Mouse (Mus musculus): ENCODE data around the gene 4930402F06Rik.

The 4930402F06Rik gene

DNA sequence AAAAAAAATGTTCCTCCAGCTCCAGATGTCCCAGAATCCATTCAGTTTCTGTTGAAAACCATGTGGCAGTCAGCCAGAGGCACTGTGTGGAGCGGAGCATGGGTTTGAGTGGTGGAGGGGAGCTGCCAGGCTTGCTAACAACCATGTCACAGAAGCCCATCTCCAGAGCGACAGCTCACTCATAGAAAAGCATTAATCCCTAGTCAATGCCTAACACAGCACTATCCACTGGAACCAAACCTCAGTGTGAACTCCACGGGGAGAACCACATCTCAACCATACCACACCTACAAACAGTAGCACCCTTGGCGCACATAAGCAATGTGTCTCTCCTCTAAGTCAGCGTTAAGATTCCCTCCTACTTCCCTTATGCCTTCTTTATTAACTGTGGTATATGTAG is at the start of gene 4930402F06Rik:
TSS of gene 4930402F06Rik (minus strand) at position 80 of the 400 bp plus-strand sequence.
- no peak for DNase-seq

DNA sequence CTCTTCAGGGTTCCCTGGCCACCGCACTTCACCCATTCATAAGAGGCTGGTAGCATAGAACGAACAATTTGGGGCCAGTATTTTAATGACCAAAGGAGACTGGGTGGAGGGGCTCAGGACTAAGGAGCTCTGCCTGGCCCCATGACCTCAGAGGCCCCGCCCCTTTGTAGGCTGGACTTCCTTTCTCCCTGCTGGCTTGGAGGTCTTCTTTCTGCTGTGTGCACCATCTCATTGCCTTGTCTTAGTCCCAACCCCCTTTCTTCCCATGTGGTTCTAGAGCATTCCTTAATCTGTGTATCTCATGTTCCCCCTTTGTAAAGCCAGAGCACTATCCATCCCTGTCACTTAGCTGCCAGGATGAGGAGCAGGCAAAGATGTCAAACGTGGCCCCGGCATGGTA is 49.3 kb upstream of the 4930402F06Rik start:
- peak; percentile 68 for DNase-seq

DNA sequence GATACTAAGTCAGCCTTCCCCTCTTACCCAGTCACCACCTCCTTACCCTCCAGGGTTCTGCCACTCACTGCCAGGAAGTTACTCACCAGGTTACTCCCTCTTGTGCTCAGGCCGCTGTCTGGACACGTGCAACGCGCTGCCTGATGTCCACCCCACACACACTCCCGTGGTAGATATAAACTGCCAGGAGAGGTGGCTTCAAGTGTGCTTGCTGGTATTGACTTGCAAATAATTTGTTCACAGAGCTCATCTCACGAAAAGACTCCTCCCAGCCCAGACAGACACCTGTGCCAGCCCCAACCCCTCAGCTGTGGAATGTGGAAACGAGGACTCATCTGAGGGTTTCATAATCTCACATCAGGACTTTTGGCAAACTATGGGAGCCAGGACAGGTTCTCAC is 48.6 kb upstream of the 4930402F06Rik start:
- peak; percentile 38 for DNase-seq

DNA sequence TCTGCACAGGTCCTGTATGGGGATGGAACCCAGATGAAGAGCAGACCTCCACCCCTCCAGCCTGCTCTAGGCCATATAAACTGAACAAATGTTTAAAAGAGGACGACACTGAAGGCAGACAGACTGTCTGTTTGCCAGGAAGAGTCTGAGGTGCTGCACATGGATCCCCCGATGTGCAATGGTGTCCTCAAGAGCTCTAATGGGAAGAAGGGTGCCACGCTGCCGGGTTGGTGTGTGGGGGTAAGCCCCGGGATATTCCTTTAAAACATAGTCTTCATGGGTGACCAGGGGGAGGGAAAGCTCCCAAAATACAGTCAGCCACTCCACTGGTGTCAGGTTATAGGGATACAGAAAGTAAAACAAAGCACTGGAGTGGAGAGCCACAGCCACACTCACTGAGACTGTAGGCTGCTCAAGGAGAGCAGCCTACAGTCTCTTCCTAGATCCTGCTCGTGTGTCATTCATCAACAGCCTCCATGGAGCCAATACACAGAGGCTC is 47.8 kb upstream of the 4930402F06Rik start:
- no peak for DNase-seq

DNA sequence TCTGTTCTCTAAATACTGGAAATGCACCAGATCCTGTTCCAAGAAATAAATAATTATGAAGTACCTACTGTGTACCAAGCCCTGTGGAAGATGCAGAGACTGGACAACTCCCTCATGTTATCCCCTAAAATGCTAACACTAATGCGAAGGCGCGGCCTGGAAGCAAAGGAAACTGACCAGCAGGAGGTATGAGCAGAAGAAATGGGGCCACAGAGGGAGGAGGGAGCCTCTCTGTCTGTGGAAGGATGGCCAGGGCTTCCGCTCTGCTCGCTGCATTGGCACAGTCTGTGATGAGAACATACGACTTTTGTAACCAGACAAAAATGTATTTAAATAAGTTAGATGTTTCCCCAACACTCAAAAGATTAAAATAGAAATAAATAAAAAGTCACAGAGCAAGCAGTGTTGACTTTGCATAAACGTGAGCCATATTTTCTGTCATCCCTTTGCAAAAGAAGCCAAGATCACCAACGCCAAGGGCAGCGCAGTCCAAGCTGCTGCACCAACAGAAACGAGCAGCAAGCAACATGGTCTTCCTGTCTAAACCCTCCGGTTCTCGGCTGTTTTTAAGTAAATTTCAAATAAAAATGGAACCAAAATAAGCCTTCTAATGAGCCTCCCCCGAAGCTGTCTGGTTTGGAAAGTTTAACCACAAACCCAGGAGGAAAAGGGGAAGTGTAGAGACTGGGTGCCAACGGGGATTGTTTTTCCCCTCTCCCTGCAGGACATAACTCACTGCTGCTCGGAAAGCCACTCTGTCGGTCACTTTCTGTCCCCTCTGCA is 47.2 kb upstream of the 4930402F06Rik start:
- no peak for DNase-seq

DNA sequence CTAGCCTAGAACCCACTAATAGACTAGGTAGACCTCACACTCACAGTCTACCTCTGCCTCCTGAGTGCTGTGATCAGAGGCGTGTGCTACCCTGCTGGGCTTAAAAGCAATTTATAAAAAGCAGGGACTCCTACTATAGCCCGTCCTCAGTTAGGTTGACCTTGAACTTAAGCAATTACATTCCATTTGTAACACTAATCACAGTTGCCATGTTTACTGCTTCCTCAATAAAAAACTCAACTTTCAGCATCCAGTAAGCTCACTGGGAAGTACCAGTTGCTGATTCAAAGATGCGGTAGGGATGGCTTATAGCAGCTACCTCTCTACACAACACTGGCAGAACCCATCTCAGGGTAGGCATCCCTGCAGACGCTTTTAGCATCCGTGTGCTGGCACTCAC is 46.4 kb upstream of the 4930402F06Rik start:
- no peak for DNase-seq

DNA sequence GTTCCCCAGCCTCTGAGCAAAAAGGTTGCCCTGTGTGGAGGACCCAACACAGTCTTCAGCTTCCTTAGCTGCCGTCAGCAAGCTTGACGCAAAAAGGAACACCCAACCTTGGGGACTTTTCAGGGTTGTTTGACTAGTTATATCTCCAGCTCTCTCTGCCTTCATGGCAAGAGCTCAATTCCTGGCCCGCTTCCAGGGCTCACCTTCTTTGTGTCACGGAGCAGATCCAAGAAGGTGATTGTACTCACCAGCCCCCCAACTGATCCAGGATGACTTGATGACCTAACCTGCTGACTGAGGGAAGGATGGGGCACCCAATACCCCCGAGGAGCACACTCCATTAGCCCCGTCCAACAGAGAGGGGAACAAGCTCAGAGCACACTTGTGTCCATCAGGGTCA is 45.1 kb upstream of the 4930402F06Rik start:
- DNase-seq, result no peak

DNA sequence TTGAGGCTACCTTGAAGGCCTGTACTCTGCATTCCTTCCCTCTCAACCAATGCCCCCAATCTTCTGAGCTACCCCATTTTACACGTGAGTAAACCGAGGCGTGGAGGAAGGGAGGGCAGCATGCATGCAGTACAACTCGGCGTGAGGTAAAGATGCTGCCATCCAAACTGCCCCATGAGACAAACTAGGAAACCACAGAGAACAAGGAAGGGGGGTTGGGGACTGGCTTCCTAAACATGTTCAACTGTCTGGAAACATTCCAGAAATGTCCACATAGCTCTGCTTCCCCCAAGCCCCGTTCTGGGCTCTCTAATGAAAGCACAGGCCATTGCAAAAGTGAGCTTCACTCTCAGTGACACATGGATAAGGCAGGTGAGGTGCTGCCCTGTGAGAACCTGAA is 44.4 kb upstream of the 4930402F06Rik start:
- no peak for DNase-seq

DNA sequence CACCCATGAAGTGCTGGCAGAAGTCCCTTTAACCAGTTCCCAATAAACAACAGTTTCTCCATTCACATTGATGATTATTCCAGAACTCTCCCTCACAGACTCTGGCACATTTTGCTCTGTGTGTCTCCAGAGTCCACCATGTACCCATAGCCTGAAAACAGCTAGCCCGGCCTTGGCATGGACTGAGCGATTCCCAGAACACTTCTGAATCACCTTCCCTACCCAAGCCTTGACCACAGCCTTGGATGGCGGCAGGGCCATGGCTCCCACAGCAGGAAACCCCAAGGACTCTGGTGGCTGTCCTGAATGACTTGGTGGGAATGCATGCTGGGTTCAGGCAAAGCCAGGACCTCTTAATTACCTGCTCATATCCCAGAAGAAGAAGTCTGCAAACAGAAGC is 43.5 kb upstream of the 4930402F06Rik start:
- no peak for DNase-seq

DNA sequence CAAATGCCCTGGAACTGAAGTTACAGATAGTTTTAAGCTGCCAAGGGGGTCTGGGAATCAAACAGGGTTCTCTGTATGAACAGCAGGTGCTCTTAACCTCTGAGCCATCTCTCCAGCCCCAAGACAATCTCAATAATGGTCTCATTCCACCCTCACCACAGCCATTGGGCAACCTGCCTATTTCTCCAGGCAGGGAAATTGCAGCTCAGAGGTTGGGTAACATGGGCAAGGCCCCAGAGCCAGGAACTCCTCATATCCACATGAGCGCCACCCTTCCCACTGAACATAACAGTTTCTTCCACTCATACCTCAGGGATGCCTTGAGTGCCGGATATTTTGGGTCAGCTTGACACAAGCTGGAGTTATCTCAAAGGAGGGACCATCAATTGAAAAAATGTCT is 40.8 kb upstream of the 4930402F06Rik start:
- no peak for DNase-seq

DNA sequence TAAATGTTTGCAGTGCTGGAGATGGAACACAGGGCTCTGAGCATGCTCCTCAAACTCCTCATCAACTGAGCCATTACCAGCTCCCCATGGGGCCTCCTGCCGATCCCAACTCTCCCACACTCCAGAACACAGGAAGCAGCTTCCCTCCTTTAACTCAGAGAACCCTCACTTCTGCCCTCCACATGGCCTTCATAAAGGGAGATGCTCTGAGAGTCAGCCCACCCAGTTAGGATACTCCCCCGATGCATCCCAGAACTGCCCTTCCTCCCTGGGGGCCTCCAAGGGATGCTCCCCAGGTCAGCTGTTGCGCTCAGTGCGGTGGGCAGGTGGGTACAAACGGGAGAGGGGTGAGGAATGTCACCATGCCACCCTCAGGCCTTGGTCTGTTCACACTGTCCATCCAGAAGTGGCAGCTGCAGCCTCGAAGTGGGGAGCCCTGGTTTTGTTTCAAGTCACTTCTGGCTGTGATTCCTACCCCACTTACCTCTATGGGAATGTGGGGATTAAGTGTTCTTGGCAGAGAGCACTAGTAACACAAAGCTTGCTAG is 37.7 kb upstream of the 4930402F06Rik start:
- no peak for DNase-seq

DNA sequence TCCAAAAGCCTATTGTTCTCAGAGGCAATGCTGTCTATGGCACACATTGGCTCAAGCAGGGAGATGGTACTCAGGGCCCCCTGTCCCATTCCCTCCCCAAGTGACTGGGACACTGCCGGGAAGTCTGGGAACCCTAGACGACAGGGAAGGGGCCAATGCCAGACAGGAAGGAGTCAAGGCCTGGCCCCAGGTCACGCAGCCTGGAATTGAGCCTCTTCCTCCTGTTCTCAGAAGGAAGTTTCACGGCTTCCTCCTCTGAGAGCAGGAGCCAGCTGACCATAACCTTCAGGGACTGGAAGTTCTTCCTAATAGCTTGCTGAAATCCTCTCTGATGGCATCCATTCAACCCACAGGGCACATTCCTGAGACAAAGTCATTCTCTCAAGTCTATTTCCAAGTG is 36.5 kb upstream of the 4930402F06Rik start:
- no peak for DNase-seq

DNA sequence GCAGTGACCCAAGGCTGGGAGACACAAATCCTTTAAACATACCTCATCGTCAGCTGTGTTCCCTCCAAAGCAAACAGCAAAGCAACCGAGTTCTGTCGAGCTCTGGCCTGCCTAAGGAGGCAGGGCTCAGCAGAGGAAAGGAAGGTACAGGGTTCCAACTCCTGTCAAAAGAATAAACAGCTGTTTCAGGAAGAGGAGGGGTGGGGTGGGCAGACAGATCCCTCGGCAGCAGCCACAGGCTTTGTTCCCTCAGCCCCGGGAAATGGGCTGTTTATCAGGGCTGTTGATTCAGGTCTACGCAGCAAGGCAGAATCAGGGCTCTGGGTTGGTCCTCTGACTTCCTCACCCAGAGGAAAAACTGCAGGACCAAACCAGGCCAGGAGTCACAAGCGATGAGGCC is 35.5 kb upstream of the 4930402F06Rik start:
- no peak for DNase-seq

DNA sequence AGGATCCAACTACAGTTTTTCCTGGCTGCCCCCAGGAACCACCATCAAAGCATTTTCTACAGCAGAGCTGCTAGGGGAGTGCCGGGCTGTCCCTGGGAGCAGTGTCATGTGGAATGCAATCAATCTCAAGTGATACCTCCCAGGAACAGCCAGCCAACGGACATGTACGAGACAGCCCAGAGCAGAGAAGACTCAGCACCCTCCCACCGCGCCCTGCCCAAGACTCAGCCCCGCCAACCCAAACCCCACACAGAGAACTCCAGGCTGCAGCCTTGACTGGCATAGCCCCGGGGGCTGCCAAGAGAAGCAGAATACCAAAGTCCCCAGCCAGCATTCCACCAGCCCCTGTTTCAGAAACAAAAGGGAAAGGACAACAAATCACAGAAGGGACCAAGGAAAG is 35.0 kb upstream of the 4930402F06Rik start:
- no peak for DNase-seq

DNA sequence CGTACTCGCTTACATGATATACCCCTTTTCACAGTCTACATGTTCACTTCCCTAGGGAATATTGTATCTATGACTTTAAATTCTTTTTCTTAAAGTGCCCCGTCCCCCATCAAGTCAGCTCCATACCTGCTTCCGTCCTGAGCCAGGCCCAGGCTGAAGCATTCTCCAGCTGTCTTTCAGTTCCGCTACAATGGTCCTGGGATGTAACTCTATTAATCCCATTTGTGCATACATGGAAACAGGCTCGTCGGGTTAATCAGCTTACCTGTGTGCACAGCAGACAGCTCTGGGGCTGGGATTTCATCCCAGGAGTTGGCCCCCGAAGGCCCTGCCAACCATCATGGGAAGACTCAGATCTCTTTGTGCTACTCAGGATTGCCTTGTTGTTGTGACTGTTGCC is 33.8 kb upstream of the 4930402F06Rik start:
- no peak for DNase-seq

DNA sequence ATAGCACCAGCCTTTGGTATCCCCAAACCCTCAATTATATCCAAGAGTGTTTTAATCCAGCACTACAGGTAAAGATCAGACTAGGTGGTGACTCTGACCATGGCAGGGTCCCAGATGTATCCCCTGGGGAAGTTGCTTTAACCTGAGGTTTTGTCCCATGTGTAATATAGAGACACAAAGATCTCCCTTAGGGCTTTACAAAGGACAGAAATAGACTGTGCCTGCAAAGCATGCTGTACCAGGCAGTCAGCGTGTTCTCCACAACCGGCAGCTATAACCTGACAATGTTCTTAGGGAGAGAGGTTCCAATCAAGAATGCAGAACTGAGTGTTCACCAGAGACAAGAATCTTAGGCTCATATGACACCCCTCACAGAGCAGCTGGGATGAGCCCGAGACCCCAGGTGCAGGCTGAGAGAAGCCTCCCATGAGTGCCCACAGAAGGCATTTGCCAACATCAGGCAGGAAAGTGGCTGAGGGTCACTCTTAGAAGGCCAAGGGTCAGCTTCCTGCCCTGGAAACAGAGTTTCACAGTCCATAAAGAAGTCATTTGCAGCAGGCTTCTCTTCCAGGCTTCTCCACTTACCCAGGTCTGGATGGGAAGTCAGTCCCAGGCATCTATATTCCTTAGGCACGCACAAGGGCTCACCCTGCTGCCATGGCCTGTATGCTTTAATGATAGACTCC is 31.8 kb upstream of the 4930402F06Rik start:
- DNase-seq, result no peak

DNA sequence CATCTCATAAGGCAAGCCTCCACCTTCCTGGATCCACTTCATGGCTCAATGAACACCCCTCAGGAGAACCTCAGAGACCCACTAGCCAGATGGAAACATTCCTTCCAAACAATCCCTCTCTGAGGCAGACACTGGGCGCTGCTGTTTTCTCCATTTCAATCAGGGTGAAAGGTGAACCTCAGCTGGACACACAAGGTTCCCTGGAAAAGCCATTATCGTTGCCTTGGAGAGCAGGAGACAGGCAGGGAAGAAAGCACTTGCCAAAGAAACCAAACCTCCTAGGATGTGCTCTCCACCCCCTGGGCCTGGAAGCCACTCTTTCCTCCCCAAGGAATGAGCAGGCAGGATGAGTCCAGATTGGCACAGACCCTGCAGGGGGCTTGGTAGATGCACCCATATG is 30.6 kb upstream of the 4930402F06Rik start:
- no peak for DNase-seq

DNA sequence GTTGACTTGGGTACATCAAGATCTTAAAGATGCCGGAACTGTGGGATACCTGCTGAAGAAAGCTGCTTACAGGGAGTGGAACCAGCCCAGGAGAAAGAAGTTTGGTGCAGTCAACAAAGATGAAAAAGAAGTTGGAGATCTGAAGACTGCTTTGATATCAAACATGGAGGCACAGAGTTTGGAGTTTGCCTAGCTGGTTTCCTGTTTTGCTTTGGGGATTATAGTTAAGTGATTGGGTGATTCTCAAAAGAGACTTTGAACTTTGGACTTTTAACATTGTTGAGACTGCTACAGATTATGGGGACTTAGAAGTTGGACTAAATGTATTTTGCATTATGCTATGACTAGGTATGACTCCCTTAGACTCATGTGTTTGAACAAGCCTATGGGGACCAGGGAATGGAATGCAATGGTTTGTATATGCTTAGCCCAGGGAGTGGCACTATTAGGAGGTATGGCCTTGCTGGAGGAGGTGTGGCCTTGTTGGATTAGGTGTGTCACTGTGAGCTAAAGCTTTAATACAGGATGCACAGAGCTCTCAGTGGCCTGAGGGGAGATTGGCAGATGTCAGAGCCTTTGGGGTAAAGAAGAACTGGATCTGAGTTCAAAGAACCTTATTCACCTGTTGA is 26.9 kb upstream of the 4930402F06Rik start:
- no peak for DNase-seq

DNA sequence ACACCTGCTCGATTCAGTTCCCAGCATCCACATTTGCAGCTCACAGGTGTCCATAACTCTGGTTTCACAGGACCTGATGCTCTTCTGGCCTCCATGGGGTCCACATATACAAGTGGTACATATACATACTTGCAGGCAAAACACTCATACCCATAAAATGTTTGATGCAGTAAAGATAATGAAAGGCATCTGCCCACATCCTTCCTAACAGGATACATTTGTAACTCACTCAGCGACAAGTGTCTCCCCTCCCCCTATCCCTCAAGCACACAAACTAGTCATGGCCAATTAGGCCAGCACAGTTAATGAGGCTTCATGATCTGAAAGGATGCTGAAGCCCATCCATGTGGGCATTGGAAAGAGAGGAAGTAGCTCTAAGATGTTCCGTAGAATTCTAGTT is 25.4 kb upstream of the 4930402F06Rik start:
- no peak for DNase-seq

DNA sequence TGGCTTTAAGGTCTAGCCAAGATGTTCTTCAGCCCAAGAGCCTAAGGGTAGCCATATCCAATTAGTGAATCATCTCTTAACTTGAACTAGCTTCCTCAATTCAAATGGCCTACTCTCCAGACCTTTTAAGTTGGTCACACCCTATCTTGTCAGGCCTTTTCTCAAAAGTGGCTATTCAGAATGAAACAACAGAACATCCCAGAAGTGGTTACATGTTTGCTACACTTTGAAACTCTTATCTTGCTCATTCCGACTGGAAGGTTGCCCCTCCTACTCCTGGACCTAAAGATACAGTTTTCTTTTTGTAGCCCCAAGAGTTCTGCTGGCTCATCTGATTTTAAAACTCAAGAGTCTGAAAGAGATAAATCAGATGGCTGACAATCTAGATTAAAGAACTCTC is 23.7 kb upstream of the 4930402F06Rik start:
- DNase-seq, result no peak

DNA sequence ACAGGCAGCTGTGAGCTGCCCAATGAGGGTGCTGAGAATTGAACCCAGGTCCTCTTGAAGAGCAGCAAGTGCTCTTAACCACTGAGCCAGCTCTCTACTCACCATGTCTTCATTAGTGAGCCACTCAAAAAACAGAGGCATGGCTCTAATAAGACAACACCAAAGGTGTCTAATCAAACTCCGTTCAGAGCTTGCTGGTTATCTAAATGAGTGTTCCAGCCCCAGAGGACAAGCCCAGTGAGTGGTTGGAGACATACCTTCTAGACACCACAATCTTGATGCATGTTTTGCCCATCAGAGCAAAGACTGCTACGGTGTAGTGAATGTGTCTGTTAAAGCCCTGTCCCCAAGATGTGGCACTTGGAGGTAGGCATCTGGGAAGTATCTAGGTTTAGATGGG is 22.7 kb upstream of the 4930402F06Rik start:
- no peak for DNase-seq

DNA sequence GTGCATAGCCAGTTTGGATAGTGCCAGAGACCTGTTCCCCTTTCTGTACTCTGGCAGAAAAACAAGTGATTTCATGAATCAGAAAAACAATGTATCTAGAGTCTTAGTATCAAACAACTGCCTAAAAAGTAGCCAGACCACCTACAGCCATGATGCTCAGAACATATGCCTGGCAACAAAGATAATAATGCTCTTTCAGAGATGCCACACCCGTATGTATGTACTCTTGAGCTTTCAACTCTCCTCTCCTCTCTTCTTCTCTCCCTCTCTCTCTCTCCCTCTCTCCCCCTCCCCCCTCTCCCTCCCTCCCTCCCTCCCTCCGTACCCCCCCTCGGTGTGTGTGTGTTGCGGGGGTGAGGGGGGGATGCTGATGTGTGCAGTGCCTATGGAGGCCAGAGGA is 22.3 kb upstream of the 4930402F06Rik start:
- DNase-seq, result no peak

DNA sequence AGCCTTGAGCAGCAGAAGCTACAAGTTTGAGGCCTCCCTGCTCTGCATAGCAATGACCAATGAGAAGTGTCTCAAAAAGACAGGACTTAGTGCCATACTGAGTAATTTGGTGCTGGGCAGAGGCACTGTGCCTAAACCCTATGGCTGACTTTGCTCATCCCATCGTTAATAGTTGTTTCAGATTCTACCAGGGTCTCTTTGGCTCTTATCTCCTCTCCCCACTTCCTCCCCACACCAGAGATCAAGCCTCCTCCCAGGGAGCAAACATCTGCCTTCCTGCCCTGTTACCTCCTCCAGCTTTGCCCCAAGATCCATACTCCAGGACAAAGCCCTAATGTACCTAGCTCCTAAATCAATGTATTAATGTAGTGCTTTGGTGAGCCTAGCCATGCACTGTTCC is 20.3 kb upstream of the 4930402F06Rik start:
- DNase-seq, result no peak

DNA sequence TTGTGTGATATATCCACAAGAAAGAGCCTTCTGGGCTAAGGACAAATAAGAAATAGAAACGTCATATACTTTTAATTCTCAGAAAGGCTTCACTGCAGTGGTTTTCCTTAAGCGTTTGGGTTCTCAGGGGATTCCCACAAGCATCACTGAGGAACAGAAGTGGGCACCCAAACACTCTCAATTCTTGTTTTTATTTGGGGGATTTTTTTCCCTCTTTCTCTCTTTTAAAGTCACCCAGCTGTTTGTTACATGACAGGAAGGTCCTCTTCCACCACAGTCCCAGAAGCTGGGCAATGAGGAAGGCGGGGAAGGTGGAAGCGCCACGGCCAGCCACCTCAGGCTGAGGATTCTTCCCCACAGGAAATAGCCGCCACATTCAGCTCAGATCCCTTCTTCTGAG is 19.5 kb upstream of the 4930402F06Rik start:
- no peak for DNase-seq

Data from thymus, postnatal 4 days (tissue).